Mouse (Mus musculus) cerebellum, adult 8-10 months (tissue): ENCODE data around the gene Brpf3.
A peak's percentile ranks its signal among the peaks of the same experiment; 100 is the strongest.
"Not testable (repeated sequence)": the region's sequence is repeated elsewhere in the genome, so short reads cannot be mapped to it uniquely, and the experiment has no call there.

ENCODE experiments used
- DNase-seq: peaks from one replicate; pipeline ENCODE4 v3.0.0; 2022

The Brpf3 gene

GRCm38 (mm10) chr17:28799291-28800160 is 1.4 kb upstream of the Brpf3 start:
- DNase-seq, result no peak

GRCm38 (mm10) chr17:28800281-28800670 is 614 bp upstream of the Brpf3 start:
- no peak for DNase-seq

- peak; percentile 99 for DNase-seq
Observed at GRCm38 (mm10) chr17:28801474-28802005, 650 bp downstream of the Brpf3 start.

DNA sequence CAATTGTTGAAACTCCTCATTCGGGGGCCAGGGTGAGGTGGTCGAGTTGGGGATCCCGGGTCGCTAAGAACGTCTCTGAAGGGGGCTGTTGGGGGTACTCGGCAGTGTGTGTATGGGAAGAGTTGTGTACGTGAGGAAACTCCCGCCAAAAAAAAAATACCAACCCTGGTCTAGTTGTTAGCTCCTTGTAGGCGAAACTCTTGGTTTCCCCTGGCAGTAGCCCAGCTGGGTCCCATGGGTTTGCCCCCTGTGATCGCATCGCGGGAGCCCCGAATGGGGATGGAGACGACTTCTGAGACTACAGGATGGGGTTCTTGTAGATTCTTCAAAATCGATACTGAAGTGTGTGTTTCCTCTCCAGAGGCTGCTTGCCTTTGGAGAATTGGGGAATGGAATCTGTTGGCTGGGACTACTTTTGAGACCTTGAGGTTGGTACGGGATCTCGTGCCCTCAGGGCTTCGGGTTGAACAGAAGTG is 1.2 kb downstream of the Brpf3 start:
- DNase-seq, result no peak

GRCm38 (mm10) chr17:28803316-28803715 is 2.4 kb downstream of the Brpf3 start:
- no peak for DNase-seq

DNA sequence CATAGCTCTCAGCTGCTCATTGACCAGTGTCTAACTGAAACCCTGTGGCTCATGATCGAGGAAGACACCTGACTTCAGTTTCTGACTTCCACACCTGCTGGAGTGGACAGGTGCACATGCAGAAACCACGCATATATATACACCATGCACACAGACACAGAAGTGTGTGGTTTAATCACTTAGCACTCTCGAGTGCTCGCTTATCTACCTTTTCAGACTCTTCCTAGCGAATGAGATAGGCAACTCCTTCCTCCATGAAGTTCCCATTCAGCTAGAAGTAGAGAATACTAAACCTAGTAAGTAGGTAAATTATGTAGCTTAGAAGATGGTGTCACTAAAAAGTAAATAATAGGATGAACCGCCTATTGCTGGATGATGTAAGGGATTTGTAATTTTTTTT is 4.1 kb downstream of the Brpf3 start:
- no peak for DNase-seq

- DNase-seq, result no peak
Observed at GRCm38 (mm10) chr17:28806770-28807169, 5.9 kb downstream of the Brpf3 start.

DNA sequence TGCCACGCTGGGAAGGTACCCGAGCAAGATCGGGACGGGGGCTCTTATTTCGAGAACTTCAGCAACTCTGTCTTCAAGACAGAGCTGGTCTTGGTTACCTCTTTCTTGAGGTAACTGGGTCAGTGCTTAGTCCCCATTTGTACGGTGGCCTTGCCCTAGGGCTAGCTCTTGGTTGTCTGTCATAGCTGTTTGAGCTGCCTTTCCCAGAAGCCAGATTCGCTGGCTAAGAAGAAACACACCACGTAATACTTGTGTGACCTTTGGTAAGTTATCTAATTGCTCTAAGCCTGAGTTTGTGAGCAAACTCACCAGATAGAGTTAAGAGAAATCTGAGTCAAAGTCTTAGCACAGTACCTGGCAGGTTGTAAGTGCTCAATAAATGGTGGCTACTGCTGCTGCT is 7.8 kb downstream of the Brpf3 start:
- DNase-seq, result no peak

DNA sequence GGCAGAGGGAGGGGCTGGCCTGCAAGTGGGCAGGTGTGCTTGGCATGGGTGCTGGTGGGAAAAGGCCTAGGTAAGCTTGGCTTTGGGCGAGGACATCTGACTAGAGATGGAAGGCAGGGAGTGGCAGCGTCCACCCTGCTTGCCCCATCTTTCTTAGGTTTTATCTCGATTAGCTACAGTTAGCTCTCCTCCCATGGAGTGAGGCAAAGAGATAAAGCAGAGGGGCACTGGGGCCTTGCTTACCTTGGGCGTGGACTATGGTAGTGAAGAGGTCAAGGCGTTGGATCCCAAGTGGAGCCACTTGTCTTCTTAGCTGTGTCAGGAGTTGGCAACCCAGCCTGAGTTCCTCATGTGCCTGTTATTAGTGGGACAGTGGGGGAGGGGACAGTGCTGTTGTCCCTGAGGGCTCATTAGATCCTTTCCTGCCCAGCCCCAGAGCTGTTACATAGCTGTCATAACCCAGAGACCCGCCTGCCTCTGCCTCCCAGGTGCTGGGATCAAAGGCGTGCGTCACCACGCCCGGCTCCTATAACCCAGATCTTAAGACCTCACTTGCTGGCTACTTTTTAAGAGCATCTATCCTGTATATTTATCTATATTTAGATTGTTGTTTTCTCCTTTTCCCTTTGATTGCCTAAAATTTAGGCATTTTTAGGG is 8.4 kb downstream of the Brpf3 start:
- DNase-seq, result no peak

DNA sequence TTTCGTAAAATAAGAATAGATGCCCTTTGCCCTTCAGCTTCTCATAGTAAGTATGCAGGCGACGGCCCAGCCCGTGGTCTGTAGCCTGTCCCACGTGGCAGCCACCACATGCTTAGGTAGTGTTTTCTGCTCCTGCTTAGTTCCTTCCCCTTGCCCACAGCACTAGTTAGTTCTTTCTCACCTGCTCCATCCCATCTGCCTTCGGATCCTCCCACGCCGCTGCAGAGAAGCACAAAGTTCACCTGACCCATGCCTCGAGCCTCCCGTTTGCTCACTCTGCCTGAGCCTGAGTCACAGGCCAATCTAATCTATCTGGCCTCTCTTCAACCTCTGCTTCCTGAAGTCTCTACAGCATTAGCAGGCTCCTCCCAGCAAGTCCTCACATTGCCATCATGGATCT is 11.5 kb downstream of the Brpf3 start:
- no peak for DNase-seq

DNA sequence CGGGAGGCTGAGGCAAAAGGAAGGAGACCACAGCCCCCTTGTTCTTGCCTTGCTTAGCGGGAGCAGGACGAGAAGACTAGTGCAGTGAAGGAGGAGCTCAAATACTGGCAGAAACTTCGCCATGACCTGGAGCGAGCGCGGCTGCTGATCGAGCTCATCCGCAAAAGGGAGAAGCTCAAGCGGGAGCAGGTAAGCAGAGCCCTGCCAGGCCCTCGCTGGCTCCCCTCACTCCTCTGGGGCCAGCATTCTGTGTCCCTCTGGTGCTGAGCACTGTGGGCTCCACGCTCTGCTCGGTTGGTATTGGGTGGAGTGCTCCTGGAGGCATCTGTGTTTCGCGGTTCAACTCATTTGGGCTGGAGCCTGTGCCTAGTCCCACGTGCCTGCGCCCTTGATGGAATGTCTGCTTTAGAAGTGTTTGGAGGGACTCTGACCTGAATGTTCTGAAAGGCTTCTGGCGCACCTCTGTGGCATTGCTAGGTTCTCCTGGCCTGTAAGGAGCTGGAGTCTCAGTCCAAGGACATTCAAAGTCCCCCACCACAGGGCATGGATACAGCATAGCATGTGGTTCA is 13.7 kb downstream of the Brpf3 start:
- no peak for DNase-seq

- no peak for DNase-seq
Observed at GRCm38 (mm10) chr17:28815384-28816004, 14.6 kb downstream of the Brpf3 start.

DNA sequence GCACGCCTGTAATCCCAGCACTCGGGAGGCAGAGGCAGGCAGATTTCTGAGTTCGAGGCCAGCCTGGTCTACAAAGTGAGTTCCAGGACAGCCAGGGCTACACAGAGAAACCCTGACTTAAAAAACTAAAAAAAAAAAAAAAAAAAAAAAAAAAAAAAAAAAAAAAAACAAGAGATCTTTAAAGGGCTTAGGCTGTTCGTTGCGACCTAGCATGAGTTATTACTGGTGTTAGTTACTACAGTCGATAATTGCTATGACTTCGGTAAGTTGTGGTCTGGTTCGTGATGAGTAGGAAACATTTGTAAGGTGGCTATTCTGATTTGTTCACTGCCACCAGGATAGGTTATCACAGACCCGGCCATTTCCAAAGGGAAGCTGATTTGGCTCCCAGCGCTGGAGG is 15.4 kb downstream of the Brpf3 start:
- not testable (repeated sequence) for DNase-seq

DNA sequence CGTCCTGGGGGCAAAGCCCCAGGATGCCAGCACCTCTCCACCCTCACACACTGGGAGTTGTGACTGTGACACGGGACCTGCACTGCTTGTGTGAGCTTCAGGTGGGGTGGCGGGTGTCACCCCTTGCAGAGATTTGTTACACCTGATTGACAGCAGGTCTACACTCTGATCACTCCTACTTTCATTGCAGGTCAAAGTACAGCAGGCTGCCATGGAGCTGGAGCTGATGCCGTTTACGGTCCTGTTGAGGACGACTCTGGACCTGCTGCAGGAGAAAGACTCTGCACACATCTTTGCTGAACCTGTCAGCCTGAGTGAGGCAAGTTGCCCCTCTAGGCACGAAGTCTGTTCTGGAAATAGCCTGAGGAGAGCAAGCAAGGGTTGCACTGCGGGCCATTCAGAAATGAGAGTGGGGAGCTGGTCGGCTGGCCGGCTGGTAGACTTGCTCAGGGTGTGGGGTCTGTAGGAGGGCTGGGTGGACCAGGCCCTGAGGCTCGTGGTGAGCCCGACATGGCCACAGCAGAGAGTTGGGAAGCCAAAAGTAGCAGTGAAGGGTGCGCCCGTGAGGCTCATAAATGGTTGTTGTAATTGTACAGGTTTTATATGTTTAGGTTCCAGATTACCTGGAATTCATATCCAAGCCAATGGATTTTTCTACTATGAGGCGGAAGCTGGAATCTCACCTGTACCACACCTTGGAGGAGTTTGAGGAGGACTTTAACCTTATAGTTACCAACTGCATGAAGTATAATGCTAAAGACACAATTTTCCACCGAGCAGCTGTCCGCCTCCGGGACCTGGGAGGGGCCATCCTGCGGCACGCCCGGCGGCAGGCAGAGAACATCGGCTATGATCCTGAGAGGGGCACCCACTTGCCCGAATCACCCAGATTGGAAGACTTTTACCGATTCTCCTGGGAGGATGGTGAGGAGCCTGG is 16.3 kb downstream of the Brpf3 start:
- no peak for DNase-seq

- DNase-seq, result no peak
Observed at GRCm38 (mm10) chr17:28820189-28820588, 19.3 kb downstream of the Brpf3 start.

DNA sequence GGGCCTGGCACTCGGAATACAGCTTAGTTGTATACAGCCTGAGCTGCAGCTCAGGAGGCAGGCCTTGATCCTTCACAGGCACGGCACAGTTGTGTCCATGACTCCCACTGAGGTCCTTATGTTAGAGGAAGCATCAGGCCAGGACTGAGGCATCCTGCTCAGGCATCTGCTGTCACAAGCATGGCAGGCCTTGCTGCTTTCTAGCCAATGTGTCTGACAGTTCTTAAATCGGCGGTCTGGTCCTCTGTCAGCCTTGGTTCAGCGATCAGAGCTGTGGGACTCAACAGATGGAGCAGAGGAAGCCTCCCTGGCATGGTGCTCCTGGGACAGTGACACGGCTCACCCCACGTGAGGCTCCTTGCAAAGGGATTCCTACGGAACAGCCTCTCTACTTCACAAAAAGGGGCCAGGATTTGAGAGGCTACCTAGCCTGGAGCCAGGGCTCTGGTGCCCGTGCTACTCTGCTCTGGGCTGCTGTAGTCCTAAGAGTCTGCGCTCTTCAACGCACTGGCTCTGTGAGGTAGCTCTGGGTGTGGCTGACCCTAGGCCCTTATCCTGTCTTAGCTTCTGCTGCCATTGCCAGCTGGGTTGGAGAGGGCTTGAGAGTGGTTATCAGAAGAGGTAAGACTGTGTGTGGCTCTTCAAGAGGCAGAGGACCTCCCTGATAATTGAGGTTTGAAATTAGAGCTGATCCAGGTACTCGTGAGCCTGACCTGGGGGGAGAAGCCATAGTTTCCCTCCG is 22.3 kb downstream of the Brpf3 start:
- DNase-seq, result peak; percentile 85

- DNase-seq, result no peak
Observed at GRCm38 (mm10) chr17:28823749-28824148, 22.9 kb downstream of the Brpf3 start.

- DNase-seq, result no peak
Observed at GRCm38 (mm10) chr17:28824896-28825295, 24.0 kb downstream of the Brpf3 start.

- DNase-seq, result no peak
Observed at GRCm38 (mm10) chr17:28825359-28826041, 24.6 kb downstream of the Brpf3 start.

DNA sequence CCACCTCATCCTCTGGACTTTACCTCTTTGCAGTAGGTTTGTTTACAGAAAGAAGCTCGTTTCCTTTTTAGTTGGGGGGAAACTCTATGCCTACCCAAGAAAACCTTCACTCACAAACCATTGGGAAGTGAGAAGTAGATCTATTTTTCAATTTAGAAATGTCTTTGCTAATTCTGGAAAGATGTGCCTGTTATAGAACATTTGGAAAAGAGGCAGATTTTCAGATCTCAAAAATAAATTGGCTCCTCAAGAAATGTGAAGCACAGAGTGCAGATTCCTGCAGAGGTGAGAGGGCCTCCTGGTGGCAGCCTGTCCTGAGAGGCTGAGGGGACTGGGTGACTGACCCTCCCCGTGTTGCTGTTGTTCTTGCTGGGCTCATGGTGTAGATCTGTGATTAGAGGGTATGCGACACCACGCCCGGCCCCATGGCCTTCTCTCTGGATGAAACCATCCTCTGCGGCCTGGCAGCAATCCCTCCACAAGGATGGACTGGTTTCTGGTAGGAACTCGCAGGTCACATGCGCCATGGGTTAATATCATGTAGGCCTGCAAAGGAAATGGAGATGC is 26.9 kb downstream of the Brpf3 start:
- no peak for DNase-seq
